Mouse (Mus musculus) kidney, postnatal 0 days (tissue): Measurements from ENCODE around the gene Nav3. TPM values are rescaled to one million over a fixed set of nuclear protein-coding genes. Genes with fewer than 3 reads are reported as not detected.

Experiments
- ATAC-seq: fragments of 200-750 bp; cut with Nextera tagmentation; replicated peaks from 2 replicates; pipeline ENCODE4 v1.8.0; 2017; ENCODE audit warnings: low read depth, moderate number of reproducible peaks, moderate TSS enrichment, moderate library complexity; ENCODE audit not compliant: low FRiP score
- DNase-seq: peaks from one replicate; pipeline ENCODE4 v3.0.0-alpha.2; 2016; ENCODE audit warnings: low spot score
- H3K27ac ChIP-seq: fragments of 300-500 bp; sonication (generic); 2 replicates; pipeline ENCODE4 v1.5.1; 2014; ENCODE audit warnings: mild to moderate bottlenecking
- H3K27me3 ChIP-seq: fragments of 300-500 bp; sonication (generic); 2 replicates; pipeline ENCODE4 v1.6.1; 2014; ENCODE audit warnings: low read length, mixed read lengths; ENCODE audit not compliant: insufficient read depth
- H3K36me3 ChIP-seq: fragments of 300-500 bp; sonication (generic); 2 replicates; pipeline ENCODE4 v1.6.1; 2014; ENCODE audit warnings: low read length, mixed read lengths; ENCODE audit not compliant: insufficient read depth
- H3K4me1 ChIP-seq: fragments of 300-500 bp; sonication (generic); replicated peaks from 2 replicates; pipeline ENCODE4 v1.6.1; 2014; ENCODE audit warnings: antibody characterized with exemption, low read length, mixed read lengths; ENCODE audit not compliant: insufficient read depth
- H3K4me2 ChIP-seq: fragments of 300-500 bp; sonication (generic); 2 replicates; pipeline ENCODE4 v1.6.1; 2014; ENCODE audit warnings: mild to moderate bottlenecking, low read length, moderate library complexity, mixed read lengths
- H3K4me3 ChIP-seq: fragments of 300-500 bp; sonication (generic); replicated peaks from 2 replicates; pipeline ENCODE4 v1.5.1; 2014; ENCODE audit warnings: low read depth, low read length
- H3K9ac ChIP-seq: fragments of 300-500 bp; sonication (generic); 2 replicates; pipeline ENCODE4 v1.6.1; 2014; ENCODE audit warnings: low read depth, low read length
- H3K9me3 ChIP-seq: fragments of 300-500 bp; sonication (generic); replicated peaks from 2 replicates; pipeline ENCODE4 v1.6.1; 2016; ENCODE audit warnings: low read length, inconsistent platforms, mixed read lengths
- CTCF ChIP-seq: IDR thresholded peaks from 2 replicates; pipeline ENCODE4 v1.5.1; 2016; ENCODE audit warnings: antibody characterized with exemption, low read depth, mild to moderate bottlenecking, moderate library complexity
- WGBS: fragments of 180-500 bp; shearing (Covaris S2); extraction: QIAGEN DNeasy Blood & Tissue Kit; methylation state at CpG from one replicate; pipeline ENCODE4 v1.1.7; 2014; 5-methylcytosine and 5-hydroxymethylcytosine counted together
- polyA plus RNA-seq: library from polyadenylated mRNA; unstranded; fragments of >200 nt; fragmentation: Nextera tagmentation; extraction: Ambion mirVana; gene quantifications from 2 replicates; pipeline ENCODE4 v1.2.1, GENCODE M21; 2015

Nav3 gene
- polyA plus RNA-seq, 1 experiment from 2014 or later = 6.0 TPM

GRCm38 (mm10) chr10:110233307-110233930 is 222.6 kb downstream of the Nav3 start:
- no peak overlapping the region for H3K9ac ChIP-seq
- no peaks in the 10 kb centered on the region for H3K9me3 ChIP-seq
- no peak for DNase-seq
- ATAC-seq = no peak
- H3K4me2 ChIP-seq = no peak overlapping the region
- H3K4me3 ChIP-seq = no peak overlapping the region
- no peak overlapping the region for H3K27ac ChIP-seq
- no peaks in the 10 kb centered on the region for H3K27me3 ChIP-seq
- TF ChIP-seq CTCF = no peak
- 71% methylated on average over 6 of the region's 6 CpGs for WGBS
- no peaks in the 10 kb centered on the region for H3K4me1 ChIP-seq
- no peaks in the 10 kb centered on the region for H3K36me3 ChIP-seq

DNA sequence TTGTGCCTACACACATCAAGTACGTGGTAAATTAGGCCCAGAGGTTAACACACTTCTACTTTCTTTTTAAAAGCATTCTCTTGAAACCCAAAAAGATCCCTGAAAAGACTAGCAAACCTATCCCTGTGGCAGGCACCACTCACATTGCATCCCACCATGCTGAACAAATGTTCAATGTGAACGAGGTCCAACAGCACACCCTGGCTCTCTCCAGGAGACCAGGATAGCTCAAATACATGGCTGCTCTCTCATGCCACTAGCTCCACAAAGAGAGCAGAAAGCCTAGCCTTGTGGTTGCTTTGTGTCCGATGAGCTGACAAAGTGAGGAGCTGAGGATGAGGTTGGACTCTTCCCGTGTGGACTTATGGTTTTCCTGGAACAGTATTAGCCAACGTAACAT is 249.6 kb downstream of the Nav3 start:
- no peak for TF ChIP-seq CTCF
- Histone ChIP-seq H3K27me3 (no peaks in the 10 kb centered on the region), H3K36me3 (no peaks in the 10 kb centered on the region), H3K4me2 (no peak overlapping the region), H3K9me3 (no peaks in the 10 kb centered on the region), H3K4me1 (no peaks in the 10 kb centered on the region), H3K4me3 (no peak overlapping the region), H3K27ac (no peak overlapping the region), H3K9ac (no peak overlapping the region)
- DNase-seq (no peak), ATAC-seq (no peak)
- WGBS = 80% methylated on average over 5 of the region's 5 CpGs

DNA sequence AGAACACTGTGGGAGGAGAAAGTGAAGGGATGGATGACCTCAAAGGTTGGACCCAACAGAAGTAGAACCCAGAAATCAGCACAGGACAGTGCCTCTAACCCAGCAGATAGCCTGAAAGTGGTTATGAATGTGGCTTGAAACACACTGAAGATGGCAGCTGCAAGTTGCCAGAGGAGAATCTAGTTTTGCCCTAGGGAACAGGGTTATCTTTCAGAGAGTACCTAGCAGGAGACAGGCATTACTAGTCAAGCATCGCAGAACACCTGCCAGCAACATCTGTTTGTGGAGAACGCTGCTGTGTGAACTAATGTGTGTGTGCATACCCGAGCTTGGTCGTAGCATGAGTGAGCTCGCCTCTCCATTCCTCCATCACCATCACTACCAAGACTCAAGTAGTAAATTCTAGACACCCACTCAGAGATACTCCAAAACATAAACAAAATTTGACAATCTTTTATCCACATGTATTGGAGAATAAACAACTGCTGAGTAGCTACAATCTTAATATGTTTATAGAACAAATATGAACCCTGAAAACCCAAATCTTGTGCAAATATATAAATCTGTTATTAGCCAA is 251.8 kb downstream of the Nav3 start:
- Histone ChIP-seq H3K27me3 (no peaks in the 10 kb centered on the region), H3K36me3 (no peaks in the 10 kb centered on the region), H3K4me1 (no peaks in the 10 kb centered on the region), H3K27ac (no peak overlapping the region), H3K4me3 (no peak overlapping the region), H3K4me2 (no peak overlapping the region), H3K9me3 (no peaks in the 10 kb centered on the region), H3K9ac (no peak overlapping the region)
- 80% methylated on average over 5 of the region's 5 CpGs for WGBS
- DNase-seq = no peak
- no peak for TF ChIP-seq CTCF
- ATAC-seq = no peak

DNA sequence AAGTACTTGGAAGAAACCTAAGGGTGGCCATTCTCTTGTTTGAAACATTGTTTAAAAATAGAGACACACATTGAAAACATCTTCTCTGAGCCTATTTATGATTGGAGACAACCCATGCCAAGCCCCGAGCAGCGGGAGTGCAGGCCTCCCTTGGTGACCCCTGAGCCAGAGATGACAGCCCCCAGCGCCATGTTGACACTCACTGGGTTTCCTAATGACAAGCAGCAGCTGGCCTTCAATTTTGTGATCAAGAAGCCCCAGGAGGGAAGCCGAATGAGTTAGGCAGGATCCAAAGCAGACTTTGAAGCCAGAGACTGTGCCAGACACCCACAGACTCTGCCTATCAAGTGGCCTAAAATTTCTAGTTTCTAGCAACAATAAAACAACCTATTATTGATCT is 263.1 kb downstream of the Nav3 start:
- Histone ChIP-seq H3K27ac (no peak overlapping the region), H3K4me3 (no peak overlapping the region), H3K27me3 (no peaks in the 10 kb centered on the region), H3K4me2 (no peak overlapping the region), H3K4me1 (no peaks in the 10 kb centered on the region), H3K36me3 (no peaks in the 10 kb centered on the region), H3K9ac (no peak overlapping the region), H3K9me3 (no peaks in the 10 kb centered on the region)
- no peak for TF ChIP-seq CTCF
- 41% methylated on average over 4 of the region's 4 CpGs for WGBS
- DNase-seq (no peak), ATAC-seq (no peak)

GRCm38 (mm10) chr10:110192026-110192805 is 263.8 kb downstream of the Nav3 start:
- no peak overlapping the region for H3K4me2 ChIP-seq
- no peak overlapping the region for H3K9ac ChIP-seq
- TF ChIP-seq CTCF = no peak
- H3K36me3 ChIP-seq = no peaks in the 10 kb centered on the region
- H3K4me1 ChIP-seq = no peaks in the 10 kb centered on the region
- no peak overlapping the region for H3K27ac ChIP-seq
- 75% methylated on average over 7 of the region's 7 CpGs for WGBS
- ATAC-seq (no peak), DNase-seq (no peak)
- no peaks in the 10 kb centered on the region for H3K27me3 ChIP-seq
- H3K4me3 ChIP-seq = no peak overlapping the region
- H3K9me3 ChIP-seq = no peaks in the 10 kb centered on the region

DNA sequence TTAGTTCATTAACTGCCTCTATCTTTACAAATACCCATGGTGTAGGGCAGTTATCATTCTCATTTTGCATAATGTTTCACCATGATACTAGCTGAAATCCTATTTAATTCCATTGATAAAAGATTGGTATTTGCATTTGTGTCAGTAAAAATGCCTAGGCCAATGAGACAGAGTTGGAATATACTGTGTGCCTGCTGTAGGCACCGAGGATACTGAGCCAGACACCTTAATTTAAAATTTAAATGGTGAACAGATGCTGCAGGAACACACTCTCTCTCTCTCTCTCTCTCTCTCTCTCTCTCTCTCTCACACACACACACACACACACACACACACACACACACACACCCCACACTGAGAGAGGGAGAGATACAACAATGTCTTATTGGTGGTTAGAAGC is 269.8 kb downstream of the Nav3 start:
- no peak for TF ChIP-seq CTCF
- WGBS = 76% methylated on average over 1 of the region's 1 CpGs
- H3K36me3 ChIP-seq = no peaks in the 10 kb centered on the region

More for the DNA sequence above, 269.8 kb downstream of the Nav3 start:
- Histone ChIP-seq H3K27ac (no peak overlapping the region), H3K4me1 (no peaks in the 10 kb centered on the region), H3K9me3 (no peaks in the 10 kb centered on the region), H3K4me2 (no peak overlapping the region), H3K4me3 (no peak overlapping the region), H3K9ac (no peak overlapping the region), H3K27me3 (no peaks in the 10 kb centered on the region)
- no peak for ATAC-seq
- no peak for DNase-seq
